Mouse (Mus musculus) bone marrow macrophage, adult 2 months (primary cell): ENCODE data around the gene Fads2.

Source experiments
- CTCF ChIP-seq: IDR thresholded peaks from 2 replicates; pipeline ENCODE4 v1.5.1; 2012; ENCODE audit warnings: low read depth, mild to moderate bottlenecking, low read length, moderate library complexity
- POLR2A ChIP-seq: IDR thresholded peaks from 2 replicates; pipeline ENCODE4 v1.6.1; 2012; ENCODE audit warnings: mild to moderate bottlenecking, low read depth, low read length, borderline replicate concordance

GRCm38 (mm10) chr19:10106634-10107033, 5.1 kb upstream of the Fads2 start:
- TF ChIP-seq CTCF (no peak), POLR2A (no peak)
